Mouse (Mus musculus) adipose tissue, adult 10 weeks (tissue): ENCODE results near the gene Setmar. TPM values are rescaled to one million over a fixed set of nuclear protein-coding genes. Genes with fewer than 3 reads are reported as not detected.

ENCODE experiments used
- polyA plus RNA-seq: library from polyadenylated mRNA; stranded (reverse); fragments of 350-450 nt; fragmentation: Illumina TruSeq; extraction: RNeasy Lipid Tissue Mini Kit (QIAGEN cat#74804); gene quantifications from one replicate; pipeline ENCODE4 v1.2.3, GENCODE M21; 2014; ENCODE audit warnings: low read depth, low replicate concordance

Gene Setmar
- polyA plus RNA-seq: 4.9 TPM

DNA sequence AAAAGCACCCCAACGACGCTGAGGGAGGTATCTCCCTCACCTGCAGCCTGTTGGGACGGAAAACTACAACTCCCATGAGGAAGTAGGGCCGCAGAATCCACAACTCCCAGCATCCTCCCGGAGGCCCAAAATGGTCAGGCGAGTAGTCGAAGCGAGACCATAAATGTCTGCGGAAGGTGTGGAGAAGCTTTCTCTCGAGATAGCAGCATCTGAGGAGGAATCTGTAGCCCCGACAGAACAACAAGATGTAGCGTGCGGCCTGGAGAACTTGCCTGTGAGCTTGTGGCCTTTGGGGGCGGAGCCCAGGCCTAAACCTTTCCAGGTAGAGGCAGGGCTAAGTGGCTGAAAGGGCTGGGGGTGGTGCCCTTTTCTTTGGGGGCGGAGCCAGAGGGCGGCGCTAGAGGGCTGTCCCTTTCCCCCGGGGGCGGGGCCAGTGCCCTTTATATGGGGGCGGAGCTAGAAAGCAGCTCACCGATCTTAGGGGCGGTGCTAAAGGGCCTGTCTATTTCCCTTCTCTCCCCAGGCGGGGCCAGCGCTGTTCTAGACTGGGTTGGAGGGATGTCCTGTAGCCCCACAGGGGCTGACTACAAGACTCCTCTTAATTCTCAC lies at the start of gene Setmar:
Gene Setmar, plus strand, starts transcription at position 128 of the 609 bp plus-strand sequence.

Other genes starting within 250 kb of the Setmar start
- gene Sumf1, start 120.5 kb downstream of the Setmar start, polyA plus RNA-seq: 48.3 TPM
- 27.6 TPM for gene Itpr1, start 148.1 kb downstream of the Setmar start, polyA plus RNA-seq